Mouse (Mus musculus) G1E-ER4 (cell line): ENCODE results near the gene Dnajc12. TPM values are rescaled to one million over a fixed set of nuclear protein-coding genes. Genes with fewer than 3 reads are reported as not detected.

Experiments
- GATA1 ChIP-seq: IDR thresholded peaks from one replicate; pipeline ENCODE4 v1.8.0; 2012; ENCODE audit warnings: low read length, inconsistent platforms
- polyA plus RNA-seq: library from polyadenylated mRNA; stranded (reverse); fragments of >175 nt; gene quantifications from 2 replicates; pipeline ENCODE4 v1.2.3, GENCODE M21; 2012

Dnajc12 gene
- polyA plus RNA-seq, 1 experiment = 0.02 TPM

DNA sequence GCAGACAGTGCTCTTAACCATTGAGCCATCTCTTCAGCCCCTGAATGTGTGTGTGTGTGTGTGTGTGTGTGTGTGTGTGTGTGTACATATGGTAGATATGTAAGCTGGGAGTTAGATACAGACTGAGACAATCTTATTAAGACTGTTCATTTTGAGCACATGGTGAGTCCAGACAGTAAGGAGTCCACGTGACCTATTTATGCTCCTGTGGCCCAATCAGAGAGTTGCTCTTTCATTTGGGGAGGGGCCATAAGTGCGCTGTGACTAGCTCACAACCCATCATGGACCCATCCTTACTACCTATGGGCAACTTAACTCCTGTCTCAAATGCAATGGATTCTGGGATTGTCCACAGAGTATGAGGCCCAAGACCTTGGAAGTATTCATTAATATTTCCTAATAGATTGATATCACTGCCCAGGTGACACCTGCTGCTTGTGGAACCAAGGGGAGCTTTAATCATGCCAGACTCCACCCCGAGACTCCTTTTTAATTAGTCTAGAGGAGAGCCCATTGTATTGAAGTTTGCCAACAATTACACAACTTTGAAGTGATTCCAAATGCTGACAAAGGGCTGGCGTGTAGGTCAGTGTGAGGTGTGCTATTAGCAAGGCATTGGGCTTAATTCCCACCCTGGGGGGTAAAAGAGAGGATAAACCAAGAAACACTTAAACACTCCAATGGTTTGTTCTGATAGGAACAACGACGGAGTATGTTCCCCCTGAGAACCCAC is 3.1 kb upstream of the Dnajc12 start:
- TF ChIP-seq GATA1 = no peak

DNA sequence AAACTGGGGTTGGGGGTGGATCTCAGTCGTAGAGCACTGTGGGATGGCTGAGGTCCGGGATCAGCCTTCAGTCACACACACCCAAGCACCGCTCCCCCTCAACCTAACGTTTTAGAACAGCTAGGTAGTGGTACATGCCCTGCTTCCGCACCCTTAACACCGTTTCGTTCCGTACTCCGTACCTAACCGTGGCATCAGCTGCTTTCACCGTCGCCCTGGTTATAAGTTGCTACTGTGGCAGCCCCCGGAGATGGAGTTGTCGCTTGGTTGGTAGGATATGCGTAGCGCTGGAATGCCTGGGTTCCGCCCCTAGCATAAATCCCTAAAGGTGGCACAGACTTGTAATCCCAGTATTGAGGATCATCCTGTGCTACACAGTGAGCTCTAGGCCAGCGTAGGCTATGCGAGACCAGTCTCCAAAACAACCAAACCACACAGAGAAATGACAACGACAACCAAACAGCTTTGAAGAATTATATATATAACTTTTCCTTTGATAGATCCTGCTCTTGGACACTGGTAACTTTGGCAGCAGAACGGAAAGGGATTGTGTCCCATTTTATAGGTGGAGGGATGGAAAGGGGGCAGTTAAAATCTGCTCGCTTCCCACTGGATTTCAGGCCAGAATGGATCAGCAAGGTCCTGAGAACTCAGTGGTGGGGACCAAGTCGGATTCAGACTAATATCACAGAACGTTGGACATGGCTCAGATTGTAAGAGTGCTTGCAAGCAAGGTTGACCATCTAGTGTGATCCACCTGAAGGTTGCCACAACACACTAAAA is 554 bp upstream of the Dnajc12 start, which contains the start of gene Sirt1:
TSS of gene Sirt1 (minus strand) at position 207 of the 783 bp plus-strand sequence.
- TF ChIP-seq GATA1 = no peak

DNA sequence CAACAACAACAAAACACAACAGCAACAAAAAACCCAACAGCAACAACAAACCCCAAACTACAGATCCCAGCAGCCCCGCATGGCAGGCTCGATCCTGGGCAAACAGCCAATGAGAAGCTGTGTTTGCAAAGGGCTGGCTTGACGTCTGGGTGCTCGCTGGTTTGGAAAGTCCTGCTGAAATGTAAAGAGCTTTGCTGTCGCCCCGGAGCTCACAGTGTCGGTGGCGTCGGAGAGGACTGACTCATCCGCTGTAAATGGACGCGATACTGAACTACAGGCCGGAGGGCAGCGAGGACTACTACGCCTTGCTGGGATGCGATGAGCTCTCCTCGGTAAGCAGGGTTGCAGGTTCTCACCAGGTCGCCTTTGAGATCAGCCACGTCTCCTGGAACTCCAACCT is 4.2 kb downstream of the Dnajc12 start:
- TF ChIP-seq GATA1 = no peak

DNA sequence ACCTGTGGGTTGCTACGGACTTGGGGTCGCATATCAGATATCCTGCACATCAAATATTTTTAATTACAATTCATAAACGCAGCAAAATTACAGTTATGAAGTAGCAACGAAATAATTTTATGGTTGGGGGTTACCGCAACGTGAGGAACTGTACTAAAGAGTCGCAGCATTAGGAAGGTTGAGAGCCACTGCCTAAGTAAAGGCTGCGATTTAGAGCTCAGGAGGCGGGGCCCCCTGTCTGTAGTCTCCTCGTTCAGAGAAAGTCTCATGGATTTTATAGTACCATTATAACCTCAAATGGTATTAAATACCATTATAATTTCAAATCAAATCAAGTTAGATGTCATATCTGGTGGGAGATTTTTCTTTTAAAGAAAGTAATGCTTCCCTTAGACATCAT is 4.7 kb downstream of the Dnajc12 start:
- no peak for TF ChIP-seq GATA1

DNA sequence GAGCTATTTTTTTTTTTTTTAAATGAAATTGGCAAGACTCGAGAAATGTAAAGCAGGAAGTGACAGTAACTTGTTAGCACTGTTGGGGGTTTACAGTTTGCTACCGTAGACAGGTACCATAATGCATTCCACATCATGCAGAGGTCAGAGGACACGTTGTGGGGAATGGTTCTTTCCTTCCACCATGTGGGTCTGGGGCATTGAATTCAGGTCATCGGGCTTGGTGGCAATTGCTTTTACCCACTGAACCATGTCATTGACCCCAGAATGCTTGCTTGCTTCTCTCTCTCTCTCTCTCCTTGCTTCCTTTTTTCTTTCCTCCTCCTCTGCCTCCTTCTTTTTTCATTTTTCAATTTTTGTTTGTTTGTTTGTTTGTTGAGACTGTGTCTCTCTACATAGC is 6.7 kb downstream of the Dnajc12 start:
- no peak for TF ChIP-seq GATA1

DNA sequence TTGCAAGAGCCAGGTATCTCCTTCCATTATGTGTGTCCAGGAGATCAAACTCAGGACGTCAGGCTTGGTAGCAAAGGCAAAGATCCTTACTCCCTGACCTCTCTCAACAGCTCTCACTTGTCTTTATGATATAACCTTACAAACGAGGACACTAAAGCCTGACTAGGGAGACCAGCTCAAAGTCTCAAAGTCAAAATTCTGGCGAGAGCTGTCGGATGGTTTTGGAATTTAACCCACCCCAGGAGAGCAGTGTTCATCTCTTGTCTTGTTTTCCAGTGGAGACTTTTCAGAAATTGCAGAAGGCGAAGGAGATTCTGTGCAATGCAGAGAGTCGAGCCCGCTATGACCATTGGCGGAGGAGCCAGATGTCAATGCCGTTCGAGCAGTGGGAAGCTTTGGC is 14.7 kb downstream of the Dnajc12 start:
- TF ChIP-seq GATA1 = no peak

DNA sequence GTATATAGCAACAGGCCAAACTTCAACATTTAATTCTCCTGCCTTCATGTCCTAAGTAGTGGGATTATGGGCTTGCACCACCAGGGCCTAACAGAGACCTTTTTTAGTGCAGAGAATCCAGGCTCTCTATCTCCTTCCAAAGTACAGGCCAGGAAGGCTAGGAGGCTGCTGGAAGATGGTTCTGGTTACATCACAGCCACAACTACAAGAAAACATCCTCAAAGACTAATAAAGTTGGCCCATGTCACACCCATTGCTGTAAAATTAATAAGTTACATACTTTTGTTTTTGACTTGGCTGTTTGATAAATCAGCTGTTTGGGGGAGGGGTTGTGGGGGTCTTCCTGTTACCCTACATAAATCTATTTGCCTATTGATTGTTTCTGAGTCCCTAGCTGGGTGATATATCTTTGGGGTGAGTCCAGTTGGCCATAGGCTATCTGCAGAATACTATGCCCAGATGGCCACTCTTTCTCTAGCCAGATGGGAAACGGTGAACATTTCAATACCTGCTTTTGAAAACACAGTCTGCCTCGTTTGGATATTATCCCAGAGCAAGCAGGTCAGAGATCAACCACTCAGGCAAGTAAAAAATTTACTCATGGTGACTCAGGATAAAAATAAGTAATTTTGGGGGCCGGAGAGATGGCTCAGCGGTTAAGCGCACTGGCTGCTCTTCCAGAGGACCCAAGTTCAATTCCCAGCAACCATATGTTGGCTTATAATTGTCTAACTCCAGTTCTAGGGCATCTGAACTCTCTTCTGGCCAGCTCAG is 20.7 kb downstream of the Dnajc12 start:
- TF ChIP-seq GATA1 = no peak

DNA sequence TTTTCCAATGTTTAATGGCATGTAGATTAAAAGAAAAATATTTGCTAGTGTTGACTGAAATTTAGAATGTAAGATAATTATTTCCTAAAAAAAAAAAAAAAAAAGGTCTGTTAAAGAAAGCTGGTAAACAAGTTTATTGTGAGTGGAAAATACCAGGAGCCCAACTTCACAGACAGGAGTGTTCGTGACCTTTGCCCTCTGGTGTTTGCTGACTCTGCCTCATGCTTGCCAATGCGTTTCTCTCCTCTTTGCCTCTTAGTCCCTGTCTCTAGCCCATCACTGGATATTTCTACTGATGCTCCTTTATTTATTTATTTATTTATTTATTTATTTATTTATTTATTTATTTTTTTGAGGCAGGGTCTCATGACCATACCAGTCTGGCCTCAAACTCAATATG is 21.4 kb downstream of the Dnajc12 start:
- TF ChIP-seq GATA1 = no peak

DNA sequence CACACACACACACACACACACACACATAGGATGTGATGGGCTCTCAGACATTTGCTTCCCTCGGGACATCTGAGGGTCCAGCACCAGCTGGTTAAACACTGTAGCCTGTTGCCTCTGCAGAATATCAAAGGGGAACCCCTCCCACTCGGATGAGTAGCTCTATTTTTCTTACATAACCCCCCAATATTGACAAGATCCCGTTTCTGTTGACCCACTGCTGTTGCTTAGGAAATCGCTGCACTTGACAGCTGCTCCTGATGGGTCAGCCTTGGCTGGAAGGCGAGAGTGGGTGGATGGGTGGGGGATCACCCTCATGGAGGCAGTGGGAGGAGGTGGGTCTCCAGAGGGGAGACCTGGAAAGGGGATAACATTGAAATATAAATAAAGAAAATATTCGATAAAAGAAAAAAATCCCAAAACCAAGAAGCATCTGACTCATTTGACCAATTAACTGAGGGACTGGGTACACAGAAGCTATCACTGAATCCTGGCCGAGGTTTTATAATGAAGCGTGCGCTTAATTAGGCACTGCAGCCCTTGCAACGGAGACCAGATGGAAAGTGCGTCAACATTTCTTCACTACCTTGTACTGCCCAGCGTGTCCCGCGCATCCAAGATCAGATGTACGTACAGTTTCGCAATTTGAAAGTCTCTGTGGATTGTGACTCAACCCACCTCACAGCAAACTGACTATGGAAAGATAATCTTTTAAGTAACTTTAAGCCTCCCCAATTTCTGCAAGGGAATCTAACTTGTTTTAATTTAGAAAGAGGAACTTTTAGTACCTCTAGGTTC is 28.1 kb downstream of the Dnajc12 start:
- no peak for TF ChIP-seq GATA1

DNA sequence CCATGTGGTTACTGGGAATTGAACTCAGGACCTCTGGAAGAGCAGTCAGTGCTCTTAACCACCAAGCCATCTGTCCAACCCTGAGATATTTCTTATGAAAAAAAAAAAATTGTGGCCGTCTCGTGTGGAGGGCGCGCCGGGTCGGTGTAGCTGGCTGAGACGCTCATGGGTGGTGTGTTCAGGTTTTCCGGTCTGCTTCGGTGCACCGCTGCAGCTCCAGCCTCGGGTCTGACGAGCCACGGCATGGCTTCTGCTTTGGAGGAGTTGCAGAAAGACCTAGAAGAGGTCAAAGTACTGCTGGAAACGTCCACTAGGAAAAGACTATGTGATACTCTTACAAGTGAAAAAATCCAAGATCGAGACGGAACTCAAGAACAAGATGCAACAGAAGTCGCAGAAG is 30.5 kb downstream of the Dnajc12 start:
- TF ChIP-seq GATA1 = no peak

DNA sequence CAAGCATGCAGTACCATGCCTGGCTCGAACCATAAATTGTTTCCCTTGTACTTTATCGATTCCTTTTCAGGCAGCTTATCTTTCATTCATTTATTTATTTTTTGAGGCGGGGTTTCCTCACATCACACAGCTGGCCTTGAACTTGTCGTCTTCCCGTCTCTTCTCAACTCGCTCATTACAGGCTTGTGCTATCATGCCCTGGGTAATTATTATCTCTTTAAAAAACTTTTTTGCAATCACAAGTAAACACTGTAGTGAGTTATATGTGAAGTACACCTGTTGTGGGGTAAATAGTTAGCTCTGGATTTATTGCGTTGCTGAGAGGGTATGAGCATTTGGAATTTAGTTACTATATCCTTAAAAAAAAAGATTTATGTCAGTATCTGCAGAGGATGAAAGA is 33.0 kb downstream of the Dnajc12 start:
- TF ChIP-seq GATA1 = no peak

DNA sequence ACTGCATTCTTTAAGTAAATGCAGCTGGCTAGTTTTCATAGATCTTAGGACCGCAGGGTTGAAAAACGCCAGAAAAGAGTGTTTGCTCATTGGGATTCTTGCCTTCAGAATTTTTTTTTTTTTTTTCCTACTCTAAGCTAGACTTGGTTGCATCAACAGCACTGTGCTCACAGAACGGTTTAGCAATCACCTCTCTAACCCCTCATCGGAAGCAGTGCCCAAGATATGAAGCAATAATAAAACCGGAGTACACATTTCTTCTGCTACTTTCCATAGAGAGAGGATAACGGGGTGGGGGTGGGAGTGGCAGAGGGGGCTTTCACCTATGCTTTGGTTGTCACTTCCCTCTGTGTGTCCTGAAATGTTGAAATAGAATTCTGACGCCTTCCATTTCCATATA is 33.6 kb downstream of the Dnajc12 start:
- no peak for TF ChIP-seq GATA1

DNA sequence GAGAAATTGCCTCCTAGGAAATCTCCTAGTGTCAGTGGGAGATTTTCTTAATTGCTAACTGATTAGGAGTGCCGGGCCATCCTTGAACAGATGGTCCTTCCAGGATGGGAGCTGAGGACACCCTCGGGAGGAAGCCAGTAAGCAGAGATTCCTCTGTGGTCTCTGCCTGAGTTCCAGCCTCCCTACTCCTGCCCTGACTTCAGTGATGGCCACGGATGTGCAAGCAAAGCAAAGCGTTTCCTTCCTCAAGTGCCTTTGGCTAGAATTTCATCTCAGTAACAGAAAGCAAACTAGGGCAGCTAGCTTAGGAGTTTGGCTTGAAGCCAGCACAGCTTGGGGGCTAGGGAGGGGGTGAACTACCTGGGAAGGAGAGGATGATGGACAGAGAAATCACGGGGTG is 34.8 kb downstream of the Dnajc12 start:
- no peak for TF ChIP-seq GATA1

DNA sequence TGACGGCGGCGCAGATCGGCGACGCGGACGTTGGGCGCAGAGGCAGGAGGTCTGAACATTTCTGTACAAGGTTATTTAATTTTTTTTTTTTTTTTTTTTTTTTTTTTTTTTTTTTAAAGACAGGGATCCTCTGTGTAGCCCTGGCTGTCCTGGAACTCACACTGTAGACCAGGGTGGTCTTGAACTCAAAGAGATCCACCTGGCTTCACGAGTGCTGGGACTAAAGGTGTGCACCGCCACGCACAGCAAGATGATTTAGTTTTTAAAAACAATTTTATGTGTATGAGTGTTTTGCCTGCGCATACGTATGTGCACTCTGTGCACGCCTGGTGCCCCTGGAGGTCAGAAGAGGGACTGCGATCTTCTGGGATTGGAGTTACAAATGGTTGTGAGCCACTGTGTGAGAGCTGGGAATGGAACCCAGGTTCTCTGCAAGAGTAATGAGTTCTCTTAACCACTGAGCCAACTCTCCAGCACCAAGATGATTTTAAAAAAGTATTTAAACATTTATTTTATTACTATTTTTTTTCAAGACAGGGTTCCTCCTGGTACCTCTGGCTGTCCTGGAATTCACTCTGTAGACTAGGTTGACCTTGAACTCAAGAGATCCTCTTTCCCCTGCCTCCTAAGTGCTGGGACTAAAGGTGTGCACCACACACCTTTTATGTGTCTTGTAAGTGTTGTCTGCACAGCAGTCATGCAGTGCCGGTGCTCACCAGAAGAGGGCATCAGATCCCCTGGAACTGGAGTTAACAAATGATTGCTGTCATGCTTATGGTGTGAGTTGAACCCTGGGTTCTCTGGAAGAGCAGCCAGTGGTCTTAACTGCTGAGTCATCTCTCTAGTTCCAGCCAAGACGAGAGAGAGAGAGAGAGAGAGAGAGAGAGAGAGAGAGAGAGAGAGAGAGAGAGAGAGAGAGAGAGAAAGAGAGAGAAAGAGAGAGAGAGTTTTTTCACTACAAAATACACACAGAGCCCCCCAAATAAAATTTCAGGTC is 39.8 kb downstream of the Dnajc12 start, which contains the start of gene Gm7075:
TSS of gene Gm7075 (minus strand) at position 51 of the 997 bp plus-strand sequence.
- no peak for TF ChIP-seq GATA1
